Mouse (Mus musculus) embryonic facial prominence, embryonic 15.5 days (tissue): ENCODE results near the gene Glipr2. TPM values are rescaled to one million over a fixed set of nuclear protein-coding genes. Genes with fewer than 3 reads are reported as not detected.

Experiments
- ATAC-seq: fragments of 200-750 bp; cut with Nextera tagmentation; 2 replicates; pipeline ENCODE4 v1.8.0; 2017; ENCODE audit warnings: low read depth, moderate TSS enrichment; ENCODE audit not compliant: insufficient number of reproducible peaks, low FRiP score, low TSS enrichment
- H3K27ac ChIP-seq: fragments of 300-500 bp; sonication (generic); replicated peaks from 2 replicates; pipeline ENCODE4 v1.5.1; 2015; ENCODE audit warnings: mild to moderate bottlenecking, inconsistent platforms
- H3K27me3 ChIP-seq: fragments of 300-500 bp; sonication (generic); 2 replicates; pipeline ENCODE4 v1.6.1; 2015; ENCODE audit warnings: inconsistent platforms
- H3K36me3 ChIP-seq: fragments of 300-500 bp; sonication (generic); 2 replicates; pipeline ENCODE4 v1.6.1; 2015; ENCODE audit warnings: mild to moderate bottlenecking, inconsistent platforms
- H3K4me1 ChIP-seq: fragments of 300-500 bp; sonication (generic); 2 replicates; pipeline ENCODE4 v1.6.1; 2015; ENCODE audit warnings: inconsistent platforms
- H3K4me2 ChIP-seq: fragments of 300-500 bp; sonication (generic); replicated peaks from 2 replicates; pipeline ENCODE4 v1.6.1; 2015; ENCODE audit warnings: mild to moderate bottlenecking, inconsistent platforms
- H3K4me3 ChIP-seq: fragments of 300-500 bp; sonication (generic); replicated peaks from 2 replicates; pipeline ENCODE4 v1.5.1; 2015; ENCODE audit warnings: mild to moderate bottlenecking, inconsistent platforms
- H3K9ac ChIP-seq: fragments of 300-500 bp; sonication (generic); 2 replicates; pipeline ENCODE4 v1.6.1; 2015; ENCODE audit warnings: inconsistent platforms
- H3K9me3 ChIP-seq: fragments of 300-500 bp; sonication (generic); replicated peaks from 2 replicates; pipeline ENCODE4 v1.6.1; 2016; ENCODE audit warnings: inconsistent platforms
- WGBS: fragments of 180-500 bp; shearing (Covaris S2); methylation state at CpG from one replicate; pipeline ENCODE4 v1.1.7; 2015; 5-methylcytosine and 5-hydroxymethylcytosine counted together
- polyA plus RNA-seq: library from polyadenylated mRNA; unstranded; fragments of >200 nt; fragmentation: Nextera tagmentation; extraction: Ambion mirVana; gene quantifications from 2 replicates; pipeline ENCODE4 v1.2.1, GENCODE M21; 2015

Glipr2 gene
- polyA plus RNA-seq, 1 experiment from 2014 or later, result 84.4 TPM

DNA sequence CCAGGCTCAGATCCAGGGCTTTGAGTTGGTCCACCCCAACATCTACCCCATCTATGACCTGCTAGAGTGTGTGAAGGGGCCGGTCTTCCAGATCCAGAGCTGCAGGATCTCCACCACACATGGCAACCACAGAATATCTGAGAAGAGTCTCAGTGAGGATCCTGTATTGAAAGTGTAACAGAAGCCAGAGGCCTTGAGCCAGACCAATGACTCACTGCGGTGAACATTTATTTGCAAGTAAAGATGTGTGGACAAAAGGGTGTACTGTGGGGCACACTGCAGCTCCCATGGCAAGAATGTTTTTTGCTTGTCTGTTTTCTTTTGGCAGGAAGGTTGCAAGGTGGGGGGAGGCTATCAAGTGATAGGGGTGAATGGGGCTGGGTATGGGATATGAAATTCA, 9.6 kb upstream of the Glipr2 start:
- Histone ChIP-seq H3K27me3 (no peaks in the 10 kb centered on the region), H3K36me3 (peaks cover 4% of the 10 kb centered on the region; the same call in 1 of the 2 replicates), H3K4me3 (no peak overlapping the region), H3K4me1 (no peaks in the 10 kb centered on the region), H3K9me3 (no peaks in the 10 kb centered on the region), H3K9ac (no peak overlapping the region), H3K4me2 (no peak overlapping the region), H3K27ac (no peak overlapping the region)
- 87% methylated on average over 2 of the region's 2 CpGs for WGBS
- no peak for ATAC-seq

DNA sequence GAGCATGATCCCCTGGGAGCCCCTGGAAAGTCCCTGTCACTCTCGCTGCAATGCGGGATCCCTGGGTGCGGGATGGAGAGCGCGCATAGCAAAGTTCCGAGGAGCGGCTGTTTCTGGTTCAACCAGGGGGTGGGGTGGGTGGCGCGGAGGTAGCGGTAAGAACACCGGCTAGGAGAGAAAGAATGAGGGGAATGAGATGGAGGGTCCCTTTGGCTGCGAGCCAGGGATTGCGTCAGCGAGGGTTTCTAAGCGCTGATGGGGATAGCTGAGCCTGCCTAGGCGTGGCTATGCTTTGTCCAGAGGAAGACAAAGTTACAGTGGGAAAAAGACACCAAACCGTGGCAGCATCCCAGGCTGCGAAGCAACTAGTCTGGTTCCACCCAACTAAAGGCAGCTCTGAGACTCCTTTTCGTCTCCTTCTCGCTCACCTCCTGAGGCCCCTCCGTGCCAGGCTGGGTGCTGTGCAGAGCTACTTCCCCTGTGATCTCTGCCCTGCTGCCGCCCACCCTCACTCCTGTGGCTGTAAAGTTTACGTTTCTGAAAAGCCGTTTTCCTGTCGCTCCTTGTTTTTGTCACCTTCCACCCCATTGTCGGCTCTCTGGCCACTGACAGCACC, 753 bp downstream of the Glipr2 start:
- WGBS, result under 1% methylated on average over 26 of the region's 26 CpGs
- Histone ChIP-seq H3K9ac (peak overlapping the region; percentile 44), H3K4me3 (peak overlapping the region; percentile 73), H3K4me1 (peaks cover 13% of the 10 kb centered on the region), H3K27ac (peak overlapping the region; percentile 87), H3K4me2 (peak overlapping the region; percentile 93), H3K27me3 (no peaks in the 10 kb centered on the region), H3K36me3 (no peaks in the 10 kb centered on the region), H3K9me3 (no peaks in the 10 kb centered on the region)
- ATAC-seq, result peak; percentile 78

GRCm38 (mm10) chr4:43959523-43960179, 2.5 kb downstream of the Glipr2 start:
- Histone ChIP-seq H3K4me2 (peak overlapping the region; percentile 9; the same call in 1 of the 2 replicates), H3K4me3 (no peak overlapping the region), H3K9me3 (no peaks in the 10 kb centered on the region), H3K36me3 (no peaks in the 10 kb centered on the region), H3K27ac (no peak overlapping the region), H3K27me3 (no peaks in the 10 kb centered on the region), H3K4me1 (peaks cover 22% of the 10 kb centered on the region), H3K9ac (no peak overlapping the region)
- 62% methylated on average over 9 of the region's 9 CpGs for WGBS
- no peak for ATAC-seq

- Histone ChIP-seq H3K27me3 (no peaks in the 10 kb centered on the region), H3K4me2 (no peak overlapping the region), H3K27ac (no peak overlapping the region), H3K4me1 (peaks cover 26% of the 10 kb centered on the region), H3K9me3 (no peaks in the 10 kb centered on the region), H3K4me3 (no peak overlapping the region), H3K9ac (no peak overlapping the region), H3K36me3 (no peaks in the 10 kb centered on the region)
- no peak for ATAC-seq
- WGBS, result 82% methylated on average over 6 of the region's 6 CpGs
Observed at GRCm38 (mm10) chr4:43960207-43960606, 3.0 kb downstream of the Glipr2 start.

DNA sequence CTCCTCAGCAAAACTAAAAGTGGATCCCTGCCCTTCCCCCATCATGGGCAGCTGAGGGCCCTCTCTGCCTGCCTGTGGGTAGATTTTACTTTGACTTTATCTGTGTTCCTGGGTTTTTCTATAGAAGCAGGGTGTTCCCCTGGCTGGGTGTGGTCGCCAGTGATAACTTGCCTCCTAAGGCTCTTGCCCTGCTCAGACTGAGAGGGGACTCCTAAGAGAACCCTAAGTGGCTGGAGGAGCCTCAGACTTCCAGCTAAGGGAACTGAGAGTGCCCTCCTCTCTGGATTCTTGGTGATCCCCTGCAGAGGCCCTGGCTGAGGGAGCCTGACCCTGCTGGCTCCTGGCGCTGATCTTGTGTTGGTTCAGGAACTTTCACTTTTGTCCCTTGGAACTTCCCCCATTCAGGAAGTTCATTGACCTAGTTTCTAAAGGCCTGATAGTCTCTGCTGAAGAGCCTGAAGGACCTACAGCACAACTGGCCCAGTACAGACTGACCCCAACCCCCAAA, 7.2 kb downstream of the Glipr2 start:
- Histone ChIP-seq H3K36me3 (no peaks in the 10 kb centered on the region), H3K4me3 (no peak overlapping the region), H3K4me1 (peaks cover 31% of the 10 kb centered on the region), H3K9me3 (no peaks in the 10 kb centered on the region), H3K27ac (no peak overlapping the region), H3K9ac (no peak overlapping the region), H3K27me3 (no peaks in the 10 kb centered on the region), H3K4me2 (no peak overlapping the region)
- WGBS, result 58% methylated on average over 2 of the region's 2 CpGs
- ATAC-seq, result no peak

DNA sequence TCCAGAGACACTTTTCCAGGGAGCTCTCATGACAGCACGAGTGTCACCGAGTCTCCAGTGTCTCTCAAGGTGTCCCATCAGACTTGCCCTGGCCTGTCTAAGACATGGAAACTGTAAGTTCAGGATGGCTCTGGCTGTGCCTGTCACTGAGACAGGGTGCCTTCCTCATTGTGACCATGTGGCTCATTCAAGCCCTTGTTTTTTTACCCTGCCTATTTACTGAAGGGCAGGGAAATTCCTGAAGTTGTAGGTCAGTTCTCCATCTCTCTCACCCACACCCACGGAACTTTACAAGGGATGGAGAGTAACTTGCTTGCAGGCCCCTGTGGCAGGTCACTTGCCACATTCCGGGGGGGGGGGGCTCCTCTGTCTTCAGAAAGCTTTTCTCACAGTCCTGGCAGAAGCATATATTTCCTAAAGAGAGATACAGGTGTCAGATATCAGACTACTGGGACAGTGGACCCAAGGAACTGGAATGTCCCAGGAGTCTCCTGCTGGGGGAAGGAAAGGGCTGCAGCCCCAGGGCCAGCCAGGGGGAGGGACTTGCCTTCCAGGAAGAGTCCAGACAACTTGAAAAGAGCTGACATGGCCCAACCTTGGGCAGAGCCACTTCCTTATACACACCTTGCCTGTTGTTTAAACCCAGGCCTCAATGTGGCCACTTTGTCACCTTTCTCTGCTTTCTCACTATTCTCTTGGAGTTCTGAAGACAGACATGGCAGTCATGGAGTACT, 7.9 kb downstream of the Glipr2 start:
- ATAC-seq, result no peak
- 34% methylated on average over 4 of the region's 4 CpGs for WGBS
- Histone ChIP-seq H3K9ac (no peak overlapping the region), H3K4me1 (peaks cover 33% of the 10 kb centered on the region), H3K27ac (no peak overlapping the region), H3K4me2 (no peak overlapping the region), H3K4me3 (no peak overlapping the region), H3K27me3 (no peaks in the 10 kb centered on the region), H3K9me3 (no peaks in the 10 kb centered on the region), H3K36me3 (no peaks in the 10 kb centered on the region)

GRCm38 (mm10) chr4:43965856-43966535, 8.8 kb downstream of the Glipr2 start:
- Histone ChIP-seq H3K27me3 (no peaks in the 10 kb centered on the region), H3K4me3 (no peak overlapping the region), H3K4me2 (no peak overlapping the region), H3K4me1 (peaks cover 33% of the 10 kb centered on the region), H3K36me3 (0 out of 2 replicates have a peak, but pooled peaks cover 3% of the 10 kb centered on the region), H3K9me3 (no peaks in the 10 kb centered on the region), H3K27ac (no peak overlapping the region), H3K9ac (no peak overlapping the region)
- no peak for ATAC-seq
- 69% methylated on average over 7 of the region's 7 CpGs for WGBS

DNA sequence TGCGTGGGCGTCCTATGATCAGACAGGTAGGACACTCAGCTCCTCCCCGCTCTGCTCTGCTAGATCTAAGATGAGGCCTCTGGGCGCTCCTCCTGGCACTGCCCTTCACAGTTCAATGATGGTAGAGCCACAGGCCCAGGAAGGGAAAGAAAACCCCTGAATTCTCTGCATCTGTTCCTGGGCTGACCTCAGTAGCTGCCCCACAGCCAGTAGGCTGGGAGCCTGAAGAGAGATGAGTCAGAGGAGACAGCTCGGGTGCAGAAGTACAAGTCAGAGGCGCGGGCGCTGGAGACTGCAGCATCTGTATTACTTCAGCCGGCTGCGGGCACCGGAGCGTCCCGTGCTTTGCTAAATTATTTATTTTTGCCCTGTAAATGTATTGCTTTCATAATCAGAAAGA, 11.4 kb downstream of the Glipr2 start:
- ATAC-seq, result no peak
- Histone ChIP-seq H3K4me1 (peaks cover 46% of the 10 kb centered on the region), H3K9ac (no peak overlapping the region), H3K27ac (no peak overlapping the region), H3K4me3 (no peak overlapping the region), H3K36me3 (0 out of 2 replicates have a peak, but pooled peaks cover 3% of the 10 kb centered on the region), H3K9me3 (no peaks in the 10 kb centered on the region), H3K4me2 (no peak overlapping the region; the same call in 1 of the 2 replicates), H3K27me3 (no peaks in the 10 kb centered on the region)
- 40% methylated on average over 13 of the region's 13 CpGs for WGBS

- no peak for ATAC-seq
- no peak overlapping the region for H3K4me2 ChIP-seq
- WGBS, result 20% methylated on average over 4 of the region's 4 CpGs
- no peaks in the 10 kb centered on the region for H3K9me3 ChIP-seq
- H3K9ac ChIP-seq, result no peak overlapping the region
- peaks cover 39% of the 10 kb centered on the region for H3K4me1 ChIP-seq
- no peaks in the 10 kb centered on the region for H3K27me3 ChIP-seq
- H3K27ac ChIP-seq, result no peak overlapping the region
- 0 out of 2 replicates have a peak, but pooled peaks cover 3% of the 10 kb centered on the region for H3K36me3 ChIP-seq
- H3K4me3 ChIP-seq, result no peak overlapping the region
Observed at GRCm38 (mm10) chr4:43969373-43969772, 12.2 kb downstream of the Glipr2 start.

DNA sequence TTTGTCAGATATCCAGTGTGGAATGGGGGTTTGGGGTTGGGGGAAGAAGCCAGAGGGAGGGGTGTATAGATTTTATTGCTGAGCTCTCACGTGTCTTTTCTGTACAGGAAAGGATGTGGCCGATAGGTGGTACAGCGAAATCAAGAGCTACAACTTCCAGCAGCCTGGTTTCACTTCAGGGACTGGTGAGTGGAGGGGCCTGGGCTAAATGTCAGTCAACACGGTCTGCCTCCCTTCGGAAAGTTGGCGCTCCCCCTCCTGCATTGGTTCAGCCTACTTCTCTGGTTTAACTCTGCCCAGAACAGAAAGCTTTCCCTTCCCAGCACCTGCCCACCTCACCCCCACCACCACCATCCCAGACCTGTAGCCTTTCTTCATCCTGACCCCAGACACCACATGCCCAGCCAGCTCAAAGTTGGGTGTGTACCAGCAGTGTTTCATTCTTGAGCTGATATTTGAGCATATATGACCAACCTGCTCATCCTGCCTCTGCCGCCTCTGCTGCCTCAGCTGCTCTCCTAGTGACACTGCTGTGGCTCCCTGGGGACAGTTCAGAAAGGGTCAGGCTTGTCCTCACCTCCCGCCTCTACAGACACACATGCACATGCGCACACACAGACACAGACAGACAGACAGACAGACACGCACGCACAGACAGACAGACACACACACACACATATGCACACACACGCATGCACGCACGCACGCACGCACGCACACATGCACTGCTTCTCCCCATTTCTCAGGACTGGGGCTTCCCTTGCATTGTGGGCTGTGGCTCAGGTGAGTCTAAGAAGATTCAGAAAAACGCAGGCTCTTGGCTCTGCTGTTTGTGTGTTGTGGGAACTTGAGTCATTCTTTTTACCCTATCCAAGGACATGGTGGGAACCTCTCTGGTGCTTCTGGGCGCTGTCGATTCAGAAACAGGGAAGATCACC, 13.5 kb downstream of the Glipr2 start:
- ATAC-seq, result no peak

More for the DNA sequence above, 13.5 kb downstream of the Glipr2 start:
- Histone ChIP-seq H3K4me1 (peaks cover 30% of the 10 kb centered on the region), H3K9me3 (no peaks in the 10 kb centered on the region), H3K27me3 (no peaks in the 10 kb centered on the region), H3K9ac (no peak overlapping the region), H3K4me3 (no peak overlapping the region), H3K4me2 (no peak overlapping the region), H3K27ac (no peak overlapping the region), H3K36me3 (0 out of 2 replicates have a peak, but pooled peaks cover 3% of the 10 kb centered on the region)
- 84% methylated on average over 20 of the region's 20 CpGs for WGBS
